8 mouse cellular contexts compared by ENCODE assay signal in genomic region chr5:140611021-140611583, GRCm38 (mm10). TPM values are rescaled to one million over a fixed set of nuclear protein-coding genes. Genes with fewer than 3 reads are reported as not detected.
DNase-seq lines count a peak whose midpoint lies in the region; ATAC-seq and TF ChIP-seq lines count a peak whose summit lies in the region.

No protein-coding gene starts in this region.

- peaks cover 35% of the 10 kb centered on the region for H3K36me3 ChIP-seq in G1E (replicated peaks)
- peaks cover 41% of the 10 kb centered on the region for H3K36me3 ChIP-seq in forebrain, embryonic 10.5 days (replicated peaks)

- peaks cover 50% of the 10 kb centered on the region for H3K27me3 ChIP-seq in G1E (ENCODE audit: insufficient read depth, low read length)
- peaks cover 66% of the 10 kb centered on the region for H3K27me3 ChIP-seq in forebrain, embryonic 10.5 days (ENCODE audit: poor library complexity, severe bottlenecking)

- peak overlapping the region; percentile 95 for H3K27ac ChIP-seq in forebrain, embryonic 10.5 days

- H3K4me1 ChIP-seq in G1E (ENCODE audit: insufficient read depth, low read depth, low read length), result peaks cover 92% of the 10 kb centered on the region
- peaks cover 92% of the 10 kb centered on the region for H3K4me1 ChIP-seq in forebrain, embryonic 10.5 days

- H3K4me3 ChIP-seq in G1E (ENCODE audit: low read depth, low read length), result peak overlapping the region; percentile 50; the same call in 1 of the 2 replicates
- H3K4me3 ChIP-seq in forebrain, embryonic 10.5 days, result peak overlapping the region; percentile 70

- WGBS in forebrain, embryonic 10.5 days, result 1% methylated on average over 21 of the region's 21 CpGs

- ATAC-seq in G1E (ENCODE audit: extremely low read depth, insufficient number of reproducible peaks, low FRiP score, poor library complexity, severe bottlenecking), result no peak

- intact Hi-C loops in heart, postnatal 10 days (cut with DNase I), result no loop called here

- TF ChIP-seq CTCF in G1E (IDR thresholded peaks at IDR 0.05; ENCODE audit: low read depth, low read length), result no peak

- H3K9me3 ChIP-seq in G1E (replicated peaks), result peaks cover 17% of the 10 kb centered on the region
- no peaks in the 10 kb centered on the region for H3K9me3 ChIP-seq in forebrain, embryonic 10.5 days

- DNase-seq in G1E (ENCODE audit: low spot score), result no peak
- DNase-seq in adrenal gland, postnatal 36 days, result peak; percentile 91 to 94
- DNase-seq in forebrain, embryonic 10.5 days (ENCODE audit: extremely low spot score, low spot score), result peak; percentile 86
- DNase-seq in heart, postnatal 10 days, result peak; percentile 85 to 87
- DNase-seq in kidney, postnatal 4 days, result peak; percentile 83 to 89
- peak; percentile 90 to 94 for DNase-seq in lung, postnatal 4 days
- peak; percentile 61 for DNase-seq in retina, postnatal 7 days (ENCODE audit: low read depth, low spot score)
- no peak for DNase-seq in frontal cortex, postnatal 36 days (ENCODE audit: low spot score in 2 of 2)

RNA-seq across cellular contexts. Expression of gene Lfng, which starts 4.0 kb away (rescaled TPM):
- 3.1 and 4.3 TPM in 2 replicates for total RNA-seq in G1E (2014; fragmentation: Nextera tagmentation)
- total RNA-seq in G1E (2017), result 11.4 and 15.2 TPM in 2 replicates
- 11.2 and 12.0 TPM in 2 replicates for polyA plus RNA-seq in G1E (2012)
- total RNA-seq in adrenal gland, postnatal 36 days (2021), result 10 to 100 TPM in 1 of 2 experiments, 1 to 10 TPM in 1; 9.6 to 12.7 TPM
- polyA plus RNA-seq in forebrain, embryonic 10.5 days (2016; fragmentation: Nextera tagmentation; extraction: Ambion mirVana), result 33.1 and 33.3 TPM in 2 replicates
- 10 to 100 TPM; 14.1 to 15.7 TPM for total RNA-seq in heart, postnatal 10 days (2021)

RNA-seq across cellular contexts. Expression of gene Ttyh3, which starts 37.7 kb away (rescaled TPM):
- total RNA-seq in G1E (2014; fragmentation: Nextera tagmentation), result 68.7 and 71.0 TPM in 2 replicates
- total RNA-seq in G1E (2017), result 8.0 and 9.8 TPM in 2 replicates
- 99.4 and 100 TPM in 2 replicates for polyA plus RNA-seq in G1E (2012)
- 100 to 1,000 TPM in 1 of 2 experiments, 10 to 100 TPM in 1; 42.4 to 108 TPM for total RNA-seq in adrenal gland, postnatal 36 days (2021)
- polyA plus RNA-seq in forebrain, embryonic 10.5 days (2016; fragmentation: Nextera tagmentation; extraction: Ambion mirVana), result 31.6 and 35.7 TPM in 2 replicates
- total RNA-seq in heart, postnatal 10 days (2021), result 10 to 100 TPM; 58.4 to 61.4 TPM

RNA-seq across cellular contexts. Expression of gene Grifin, which starts 46.2 kb away (rescaled TPM):
- total RNA-seq in G1E (2014; fragmentation: Nextera tagmentation), result not detected in 2 replicates
- not detected in 2 replicates for total RNA-seq in G1E (2017)
- not detected in 2 replicates for polyA plus RNA-seq in G1E (2012)
- total RNA-seq in adrenal gland, postnatal 36 days (2021), result not detected
- polyA plus RNA-seq in forebrain, embryonic 10.5 days (2016; fragmentation: Nextera tagmentation; extraction: Ambion mirVana), result not detected in 2 replicates
- total RNA-seq in heart, postnatal 10 days (2021), result not detected

Comparison
In these comparisons a context has a peak if more than half of its experiments do, and no peak if none do; other contexts are left out.
1. DNase-seq: peak in adrenal gland, postnatal 36 days (2 of 2), forebrain, embryonic 10.5 days (single experiment), heart, postnatal 10 days (2 of 2), kidney, postnatal 4 days (2 of 2), lung, postnatal 4 days (2 of 2) and retina, postnatal 7 days (single experiment); none in G1E (single experiment) and frontal cortex, postnatal 36 days (0 of 2).